In genomic region chr12:78862254-78862730, GRCm38 (mm10) we compare ENCODE assay signal across 7 mouse cellular contexts. TPM values are rescaled to one million over a fixed set of nuclear protein-coding genes. Genes with fewer than 3 reads are reported as not detected.
A peak's percentile ranks its signal among the peaks of the same experiment; 100 is the strongest.
DNase-seq lines count a peak whose midpoint lies in the region; ATAC-seq and TF ChIP-seq lines count a peak whose summit lies in the region.

No protein-coding gene starts in this region.

- H3K4me1 ChIP-seq in thymus, adult 2 months (replicated peaks; ENCODE audit: control insufficient read depth, insufficient read depth, low read length) = peaks cover 12% of the 10 kb centered on the region
- peaks cover 25% of the 10 kb centered on the region for H3K4me1 ChIP-seq in forebrain, embryonic 12.5 days
- peaks cover 53% of the 10 kb centered on the region for H3K4me1 ChIP-seq in liver, embryonic 13.5 days (replicated peaks)

- H3K27ac ChIP-seq in thymus, adult 2 months (ENCODE audit: control insufficient read depth, insufficient read depth, low read length) = peak overlapping the region; percentile 45; the same call in 1 of the 2 replicates
- peak overlapping the region; percentile 88 for H3K27ac ChIP-seq in forebrain, embryonic 12.5 days
- H3K27ac ChIP-seq in liver, embryonic 13.5 days = peak overlapping the region; percentile 91

- no peak for TF ChIP-seq CTCF in thymus, adult 2 months (IDR thresholded peaks at IDR 0.05; ENCODE audit: borderline replicate concordance, control insufficient read depth, extremely low read depth, insufficient read depth, low read length, poor library complexity)

- H3K4me3 ChIP-seq in thymus, adult 2 months (ENCODE audit: control insufficient read depth, insufficient read depth, low read length) = peak overlapping the region; percentile 87
- peak overlapping the region; percentile 91 for H3K4me3 ChIP-seq in forebrain, embryonic 12.5 days (replicated peaks)
- H3K4me3 ChIP-seq in liver, embryonic 13.5 days (replicated peaks) = peak overlapping the region; percentile 86

- peak overlapping the region; percentile 91 for H3K4me2 ChIP-seq in forebrain, embryonic 12.5 days
- peak overlapping the region; percentile 85 for H3K4me2 ChIP-seq in liver, embryonic 13.5 days

- WGBS in thymus, adult 2 months = under 1% methylated on average over 22 of the region's 22 CpGs
- WGBS in forebrain, embryonic 12.5 days = 0% methylated on average over 22 of the region's 22 CpGs
- WGBS in liver, embryonic 13.5 days (ENCODE audit: insufficient replicate concordance) = 0% methylated on average over 22 of the region's 22 CpGs

- DNase-seq in thymus, adult 2 months = no peak
- no peak for DNase-seq in thymus, postnatal 25 days
- DNase-seq in liver, embryonic 13.5 days = no peak
- DNase-seq in embryo, embryonic 10 days (ENCODE audit: low spot score) = no peak
- no peak for DNase-seq in embryo, embryonic 11 days
- no peak for DNase-seq in thymus, postnatal 0 days (ENCODE audit: low spot score)

- no peaks in the 10 kb centered on the region for H3K27me3 ChIP-seq in thymus, adult 2 months (ENCODE audit: control insufficient read depth, insufficient read depth, low read length)
- H3K27me3 ChIP-seq in forebrain, embryonic 12.5 days = no peaks in the 10 kb centered on the region
- H3K27me3 ChIP-seq in liver, embryonic 13.5 days = no peaks in the 10 kb centered on the region

- no peaks in the 10 kb centered on the region for H3K9me3 ChIP-seq in forebrain, embryonic 12.5 days
- H3K9me3 ChIP-seq in liver, embryonic 13.5 days (replicated peaks) = no peaks in the 10 kb centered on the region

- no peak for ATAC-seq in forebrain, embryonic 12.5 days (ENCODE audit: low FRiP score)
- peak; percentile 25 for ATAC-seq in liver, embryonic 13.5 days (ENCODE audit: low read depth)

- no peak for TF ChIP-seq POLR2A in thymus, adult 2 months (IDR thresholded peaks at IDR 0.05; ENCODE audit: control insufficient read depth, extremely low read depth, insufficient read depth, low read length, poor library complexity)

- peaks cover 5% of the 10 kb centered on the region for H3K36me3 ChIP-seq in thymus, adult 2 months (ENCODE audit: control insufficient read depth, insufficient read depth, low read length)
- 0 out of 2 replicates have a peak, but pooled peaks cover 8% of the 10 kb centered on the region for H3K36me3 ChIP-seq in forebrain, embryonic 12.5 days (replicated peaks)
- peaks cover 16% of the 10 kb centered on the region for H3K36me3 ChIP-seq in liver, embryonic 13.5 days

- H3K9ac ChIP-seq in forebrain, embryonic 12.5 days = peak overlapping the region; percentile 87
- H3K9ac ChIP-seq in liver, embryonic 13.5 days = peak overlapping the region; percentile 90

RNA-seq across cellular contexts. Expression of gene Eif2s1, which starts 0.7 kb away (rescaled TPM):
- polyA plus RNA-seq in thymus, adult 2 months (2012; rRNA removed) = 15.9 and 20.8 TPM in 2 replicates
- 184 and 188 TPM in 2 replicates for polyA plus RNA-seq in forebrain, embryonic 12.5 days (2016; fragmentation: Nextera tagmentation; extraction: Ambion mirVana)
- polyA plus RNA-seq in liver, embryonic 13.5 days (2015; fragmentation: Nextera tagmentation; extraction: Ambion mirVana) = 238 and 279 TPM in 2 replicates
- polyA plus RNA-seq in thymus, postnatal 0 days (2015; fragmentation: Nextera tagmentation; extraction: Ambion mirVana) = 208 and 236 TPM in 2 replicates

RNA-seq across cellular contexts. Expression of gene Atp6v1d, which starts 0.9 kb away (rescaled TPM):
- polyA plus RNA-seq in thymus, adult 2 months (2012; rRNA removed) = 19.0 and 28.1 TPM in 2 replicates
- 88.9 and 90.9 TPM in 2 replicates for polyA plus RNA-seq in forebrain, embryonic 12.5 days (2016; fragmentation: Nextera tagmentation; extraction: Ambion mirVana)
- 28.0 and 38.8 TPM in 2 replicates for polyA plus RNA-seq in liver, embryonic 13.5 days (2015; fragmentation: Nextera tagmentation; extraction: Ambion mirVana)
- 108 and 112 TPM in 2 replicates for polyA plus RNA-seq in thymus, postnatal 0 days (2015; fragmentation: Nextera tagmentation; extraction: Ambion mirVana)

RNA-seq across cellular contexts. Expression of gene Plek2, which starts 44.5 kb away (rescaled TPM):
- polyA plus RNA-seq in thymus, adult 2 months (2012; rRNA removed) = 1.4 and 1.9 TPM in 2 replicates
- polyA plus RNA-seq in forebrain, embryonic 12.5 days (2016; fragmentation: Nextera tagmentation; extraction: Ambion mirVana) = 1.9 and 2.7 TPM in 2 replicates
- polyA plus RNA-seq in liver, embryonic 13.5 days (2015; fragmentation: Nextera tagmentation; extraction: Ambion mirVana) = 52.5 and 54.4 TPM in 2 replicates
- 2.7 and 3.0 TPM in 2 replicates for polyA plus RNA-seq in thymus, postnatal 0 days (2015; fragmentation: Nextera tagmentation; extraction: Ambion mirVana)

Comparison
In these comparisons a context has a peak if more than half of its experiments do, and no peak if none do; other contexts are left out.
1. RNA of gene Plek2, which starts 44.5 kb away (polyA plus RNA-seq): 52.5 to 54.4 TPM in liver, embryonic 13.5 days; 1.9 to 2.7 TPM in forebrain, embryonic 12.5 days, 2.7 to 3.0 TPM in thymus, postnatal 0 days and 1.4 to 1.9 TPM in thymus, adult 2 months; every median in the first group is over 10 times any median in the second.
2. Peak in every context shown above with its lines, with median percentiles within 50 percentile points of each other: H3K27ac ChIP-seq and H3K4me3 ChIP-seq.